Mouse (Mus musculus) limb, embryonic 10.5 days (tissue): ENCODE results near the gene Sox2. TPM values are rescaled to one million over a fixed set of nuclear protein-coding genes. Genes with fewer than 3 reads are reported as not detected.

ENCODE experiments used
- microRNA counts: library from miRNA; unstranded; fragments of <30 nt; microRNA quantifications from one replicate; lab custom pipeline; 2017
- microRNA-seq: library from miRNA; unstranded; fragments of <30 nt; microRNA quantifications from one replicate; pipeline ENCODE4, GENCODE M21; 2017
- polyA plus RNA-seq: library from polyadenylated mRNA; unstranded; fragments of >200 nt; fragmentation: Nextera tagmentation; extraction: Ambion mirVana; gene quantifications from 2 replicates; pipeline ENCODE4 v1.2.1, GENCODE M21; 2016

The Sox2 gene
- polyA plus RNA-seq, 1 experiment from 2014 or later: 0.20 TPM

MicroRNAs within 50 kb of the gene (microRNA counts, 519-probe panel; counts per million panel counts)
- microRNA mmu-miR-1897-3p (lab: Ali Mortazavi, UCI): 684 counts per million, percentile 72 among the panel's probes with 10 or more counts

Small RNAs within 50 kb of the gene (microRNA-seq; reads per million reads assigned to microRNA genes)
- not detected for gene Mir1897
